Mouse (Mus musculus): Measurements from ENCODE around the gene Psmb2. TPM values are rescaled to one million over a fixed set of nuclear protein-coding genes. Genes with fewer than 3 reads are reported as not detected.

The Psmb2 gene
- total RNA-seq, 2 experiments from 2014 or later: 172 to 173 TPM

DNA sequence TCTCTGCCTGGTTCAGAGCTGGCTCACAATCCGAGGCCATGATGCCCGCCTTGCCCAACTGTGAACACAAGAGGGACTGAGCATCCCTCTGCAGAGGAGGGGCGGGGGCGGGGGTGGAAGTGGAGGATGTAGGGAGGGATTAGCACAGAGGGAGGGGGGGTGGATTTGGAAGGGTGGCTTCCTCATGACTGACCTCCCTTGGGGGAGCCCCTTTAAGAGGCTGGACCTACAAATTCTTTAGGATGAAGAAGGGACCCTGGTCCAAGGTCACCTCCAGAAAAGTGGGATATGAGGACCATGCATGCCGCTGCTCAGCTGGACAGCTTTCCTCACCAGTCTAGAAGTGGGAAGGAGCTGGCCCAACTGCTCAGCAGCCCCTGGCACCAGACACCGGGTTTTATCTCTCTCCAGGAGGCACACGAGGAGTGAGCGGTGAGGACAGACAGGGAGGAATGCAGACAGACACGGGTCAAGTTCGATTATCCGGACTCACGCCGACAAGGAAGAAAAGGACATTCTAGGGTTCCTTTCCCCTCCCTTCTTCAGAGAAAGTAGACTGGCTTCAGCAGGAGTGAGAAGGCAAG, 74.7 kb downstream of the Psmb2 start:
- no peak for DNase-seq (ENCODE audit: low spot score in 2 of 2)

DNA sequence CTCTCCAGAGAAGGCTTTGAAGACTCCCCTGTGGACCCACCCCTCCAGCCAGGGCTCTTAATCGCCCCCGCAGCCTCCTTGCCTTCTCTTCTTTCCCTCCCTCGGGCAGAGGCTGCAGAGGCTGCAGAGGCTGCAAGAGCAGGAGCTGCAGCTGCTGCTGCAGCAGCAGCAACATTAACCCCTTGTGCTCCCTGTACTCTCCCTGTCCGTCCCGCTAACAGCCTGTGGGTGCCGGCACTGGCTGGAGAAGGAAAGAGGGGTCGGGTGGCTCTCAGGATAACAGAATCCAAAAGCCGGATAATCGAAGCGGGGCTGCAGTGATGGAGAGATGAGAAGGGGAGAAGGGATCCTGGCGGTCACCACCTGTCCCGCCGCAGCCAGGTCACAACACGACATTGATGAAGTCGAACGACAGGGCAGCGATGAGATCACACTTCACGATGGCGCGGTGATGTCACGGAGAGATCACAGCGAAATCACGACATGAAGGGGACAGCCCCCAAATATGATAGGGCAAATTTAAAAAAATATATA, 75.2 kb downstream of the Psmb2 start:
- no peak for DNase-seq (ENCODE audit: low spot score in 2 of 2)

DNA sequence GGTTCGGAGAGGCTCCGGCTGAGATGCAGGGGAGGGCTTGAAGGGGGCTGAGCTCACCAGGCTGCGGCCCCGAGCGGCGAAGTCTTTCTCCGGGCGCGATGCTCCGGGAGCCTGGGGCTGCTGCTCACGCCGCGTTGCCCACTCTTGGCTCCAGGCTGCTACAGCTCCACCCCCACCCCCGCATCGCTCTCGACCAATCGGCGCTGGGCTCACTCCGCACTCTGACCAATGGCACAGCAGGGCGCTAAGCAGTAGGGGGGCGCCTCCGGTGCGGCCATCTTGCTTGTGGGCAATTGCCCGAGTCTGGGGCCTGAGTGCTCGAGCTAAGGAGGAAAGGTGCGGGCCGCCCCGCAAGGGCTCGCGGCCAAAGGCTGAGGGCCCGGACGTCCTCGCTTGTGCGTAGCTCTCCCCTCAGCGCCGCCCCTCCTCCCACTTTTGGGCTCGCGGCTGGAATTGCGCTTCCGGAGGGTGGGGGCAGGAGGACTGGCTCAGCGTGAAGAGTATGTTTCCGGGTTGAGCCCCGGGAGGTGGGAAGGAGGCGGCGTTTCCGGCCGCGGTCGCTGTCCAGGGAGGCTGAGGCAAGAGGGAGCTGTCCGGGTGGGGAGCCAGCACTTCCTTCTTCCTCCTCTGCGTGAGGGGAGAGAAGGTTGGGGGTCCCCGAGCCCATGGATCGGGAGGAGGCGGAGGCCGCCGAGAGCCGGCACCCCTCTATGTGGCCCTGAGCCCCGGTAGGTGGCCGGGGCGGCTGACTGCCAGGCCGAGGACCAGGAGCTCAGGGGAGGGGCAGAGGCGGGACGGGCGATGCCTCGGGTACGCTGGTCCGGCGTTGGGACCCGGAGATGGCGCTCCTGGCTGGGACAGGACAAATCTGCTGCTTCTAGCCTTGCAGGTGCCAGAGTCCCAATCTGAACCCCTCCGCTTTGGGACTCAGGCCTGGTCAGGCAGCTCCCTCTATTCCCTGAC, 76.1 kb downstream of the Psmb2 start, which contains the start of the genes Ncdn and AU040320:
Gene Ncdn, minus strand, starts transcription at position 171 of the 963 bp plus-strand sequence.
Gene AU040320, plus strand, starts transcription at position 277 of the 963 bp plus-strand sequence.
- peak; percentile 92 to 96 for DNase-seq (ENCODE audit: low spot score in 2 of 2)

DNA sequence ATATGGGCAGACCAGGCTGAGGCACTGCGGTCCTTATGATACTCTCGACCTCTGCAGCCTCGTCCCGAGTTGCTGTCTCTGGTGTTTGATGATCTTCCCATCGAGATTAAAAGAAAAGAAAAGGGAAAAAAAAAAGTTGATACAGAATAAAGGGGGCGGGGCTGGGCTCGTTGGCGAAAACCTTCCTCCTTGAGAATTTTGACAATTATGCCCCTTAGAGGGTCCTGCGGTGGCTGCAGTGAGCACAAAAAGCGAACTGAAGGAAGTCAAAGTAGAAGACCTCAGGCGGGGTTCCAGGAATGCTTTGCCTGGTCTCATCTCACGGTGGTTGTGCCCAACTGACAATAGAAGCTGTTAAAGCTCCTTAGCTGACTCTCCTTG, 76.8 kb downstream of the Psmb2 start:
- no peak for DNase-seq (ENCODE audit: low spot score in 2 of 2)

DNA sequence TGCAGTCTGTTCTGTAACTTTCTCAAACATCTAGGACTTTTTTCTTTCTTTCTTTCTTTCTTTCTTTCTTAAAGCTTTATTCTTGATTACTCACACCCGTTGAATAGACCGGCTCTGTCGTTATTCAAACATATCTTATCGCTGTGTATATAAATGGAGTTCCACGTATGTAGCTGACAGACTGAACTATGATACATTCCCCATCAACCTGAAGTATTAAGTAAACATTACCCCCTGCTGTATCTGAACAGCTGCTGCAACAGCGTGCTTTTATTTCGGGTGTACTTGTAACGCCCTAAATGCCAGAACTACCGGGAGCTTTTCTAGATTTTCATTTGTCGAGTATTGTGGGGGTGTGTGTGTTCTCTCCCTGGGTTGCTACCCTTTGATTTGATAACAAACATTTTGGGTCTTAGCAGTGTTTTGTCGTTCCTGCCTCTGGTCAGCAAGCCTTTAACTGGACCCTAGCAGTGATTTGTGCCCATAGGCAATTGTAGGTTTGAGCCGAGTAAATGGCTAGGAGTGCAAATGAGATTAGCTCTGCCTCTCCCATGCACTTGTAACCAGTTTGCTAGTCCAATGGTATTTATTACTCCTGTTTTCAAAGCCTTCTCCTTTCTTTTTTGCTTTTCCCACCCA, 77.4 kb downstream of the Psmb2 start:
- no peak for DNase-seq (ENCODE audit: low spot score in 2 of 2)

DNA sequence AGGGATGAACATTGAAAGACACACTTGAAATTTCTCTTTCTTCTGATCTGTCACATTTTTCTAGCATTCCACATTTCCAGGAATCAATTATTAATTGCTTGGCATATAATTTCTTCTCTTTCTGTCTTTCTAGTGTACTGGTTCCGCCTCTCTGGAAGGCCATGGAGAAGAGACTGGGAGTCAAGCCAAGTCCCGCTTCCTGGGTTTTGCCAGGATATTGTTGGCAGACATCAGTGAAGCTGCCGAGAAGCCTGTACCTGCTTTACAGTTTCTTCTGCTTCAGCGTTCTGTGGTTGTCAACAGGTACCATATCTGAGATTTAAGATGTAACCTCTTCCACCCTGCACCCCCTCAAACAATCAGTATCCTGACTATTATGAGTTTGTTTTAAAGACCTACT, 79.3 kb downstream of the Psmb2 start:
- no peak for DNase-seq (ENCODE audit: low spot score in 2 of 2)

DNA sequence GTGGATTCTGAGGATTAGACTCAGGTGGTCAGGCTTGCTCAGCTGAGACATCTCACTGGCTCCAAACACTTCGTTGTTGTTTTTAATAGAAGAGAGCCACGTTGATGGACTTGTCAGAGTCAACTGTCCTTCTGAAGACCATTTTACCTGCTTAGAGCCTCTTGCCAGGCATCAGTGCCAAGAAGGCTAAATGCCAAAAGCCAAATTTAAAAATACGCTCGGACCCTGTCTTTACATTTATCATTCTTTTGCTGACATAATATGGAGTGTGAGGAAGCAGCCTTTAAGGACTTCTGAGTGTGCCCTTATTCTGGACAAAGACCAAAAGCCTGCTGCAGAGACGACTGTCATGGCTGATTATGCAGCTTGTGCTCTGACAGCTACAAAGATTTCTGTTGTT, 80.9 kb downstream of the Psmb2 start:
- no peak for DNase-seq (ENCODE audit: low spot score in 2 of 2)

Other genes with a start within 250 kb of the Psmb2 start
- 10 to 100 TPM; 16.2 to 21.6 TPM for gene Ago3, start 248.1 kb upstream of the Psmb2 start, total RNA-seq (2021)
- gene Ago1, start 209.0 kb upstream of the Psmb2 start, total RNA-seq (2021): 10 to 100 TPM; 44.7 to 48.4 TPM
- gene Ago4, start 144.2 kb upstream of the Psmb2 start, total RNA-seq (2021): 1 to 10 TPM; 6.6 to 7.4 TPM
- gene Clspn, start 120.7 kb upstream of the Psmb2 start, total RNA-seq (2021): 10 to 100 TPM; 14.9 to 19.7 TPM
- gene 5730409E04Rik, start 67.8 kb upstream of the Psmb2 start, total RNA-seq (2021): 10 to 100 TPM; 17.5 to 19.3 TPM
- gene Tfap2e, start 58.6 kb downstream of the Psmb2 start, total RNA-seq (2021): not detected
- 10 to 100 TPM; 34.5 to 35.7 TPM for gene Ncdn, start 75.8 kb downstream of the Psmb2 start, total RNA-seq (2021)
- gene AU040320, start 75.9 kb downstream of the Psmb2 start, total RNA-seq (2021): 10 to 100 TPM; 40.9 to 42.0 TPM

Data from adrenal gland, postnatal 4 days (tissue).